Mouse (Mus musculus) heart, embryonic 13.5 days (tissue): ENCODE data around the gene Pitpnb. TPM values are rescaled to one million over a fixed set of nuclear protein-coding genes. Genes with fewer than 3 reads are reported as not detected.
A peak's percentile ranks its signal among the peaks of the same experiment; 100 is the strongest.

Source experiments
- ATAC-seq: fragments of 200-750 bp; cut with Nextera tagmentation; 2 replicates; pipeline ENCODE4 v1.8.0; 2017; ENCODE audit warnings: moderate TSS enrichment; ENCODE audit not compliant: insufficient number of reproducible peaks, low FRiP score, low TSS enrichment; ENCODE audit errors: extremely low read depth
- H3K27ac ChIP-seq: fragments of 300-500 bp; sonication (generic); replicated peaks from 2 replicates; pipeline ENCODE4 v1.5.1; 2015; ENCODE audit warnings: moderate library complexity, mild to moderate bottlenecking, inconsistent platforms
- H3K27me3 ChIP-seq: fragments of 300-500 bp; sonication (generic); replicated peaks from 2 replicates; pipeline ENCODE4 v1.6.1; 2015; ENCODE audit warnings: mild to moderate bottlenecking, inconsistent platforms
- H3K36me3 ChIP-seq: fragments of 300-500 bp; sonication (generic); 2 replicates; pipeline ENCODE4 v1.6.1; 2015; ENCODE audit warnings: mild to moderate bottlenecking, inconsistent platforms
- H3K4me1 ChIP-seq: fragments of 300-500 bp; sonication (generic); 2 replicates; pipeline ENCODE4 v1.6.1; 2015; ENCODE audit warnings: inconsistent platforms
- H3K4me2 ChIP-seq: fragments of 300-500 bp; sonication (generic); 2 replicates; pipeline ENCODE4 v1.6.1; 2015; ENCODE audit warnings: inconsistent platforms, mild to moderate bottlenecking, moderate library complexity
- H3K4me3 ChIP-seq: fragments of 300-500 bp; sonication (generic); 2 replicates; pipeline ENCODE4 v1.5.1; 2015; ENCODE audit warnings: moderate library complexity, mild to moderate bottlenecking, inconsistent platforms
- H3K9ac ChIP-seq: fragments of 300-500 bp; sonication (generic); 2 replicates; pipeline ENCODE4 v1.6.1; 2015; ENCODE audit warnings: inconsistent platforms, mild to moderate bottlenecking, moderate library complexity
- H3K9me3 ChIP-seq: fragments of 300-500 bp; sonication (generic); 2 replicates; pipeline ENCODE4 v1.6.1; 2016; ENCODE audit warnings: inconsistent platforms
- WGBS: fragments of 180-500 bp; shearing (Covaris S2); methylation state at CpG from one replicate; pipeline ENCODE4 v1.1.7; 2015; ENCODE audit warnings: mixed read lengths; 5-methylcytosine and 5-hydroxymethylcytosine counted together
- polyA plus RNA-seq: library from polyadenylated mRNA; unstranded; fragments of >200 nt; fragmentation: Nextera tagmentation; extraction: Ambion mirVana; gene quantifications from 2 replicates; pipeline ENCODE4 v1.2.1, GENCODE M21; 2015

Gene Pitpnb
- polyA plus RNA-seq, 1 experiment from 2014 or later = 72.8 TPM

- Histone ChIP-seq H3K9me3 (no peaks in the 10 kb centered on the region), H3K27ac (no peak overlapping the region), H3K4me1 (peaks cover 41% of the 10 kb centered on the region), H3K36me3 (no peaks in the 10 kb centered on the region), H3K9ac (no peak overlapping the region), H3K4me2 (no peak overlapping the region), H3K4me3 (no peak overlapping the region), H3K27me3 (peaks cover 37% of the 10 kb centered on the region)
- ATAC-seq = no peak
- WGBS = 50% methylated on average over 4 of the region's 4 CpGs
Observed at GRCm38 (mm10) chr5:111399271-111399670, 68.7 kb downstream of the Pitpnb start.

DNA sequence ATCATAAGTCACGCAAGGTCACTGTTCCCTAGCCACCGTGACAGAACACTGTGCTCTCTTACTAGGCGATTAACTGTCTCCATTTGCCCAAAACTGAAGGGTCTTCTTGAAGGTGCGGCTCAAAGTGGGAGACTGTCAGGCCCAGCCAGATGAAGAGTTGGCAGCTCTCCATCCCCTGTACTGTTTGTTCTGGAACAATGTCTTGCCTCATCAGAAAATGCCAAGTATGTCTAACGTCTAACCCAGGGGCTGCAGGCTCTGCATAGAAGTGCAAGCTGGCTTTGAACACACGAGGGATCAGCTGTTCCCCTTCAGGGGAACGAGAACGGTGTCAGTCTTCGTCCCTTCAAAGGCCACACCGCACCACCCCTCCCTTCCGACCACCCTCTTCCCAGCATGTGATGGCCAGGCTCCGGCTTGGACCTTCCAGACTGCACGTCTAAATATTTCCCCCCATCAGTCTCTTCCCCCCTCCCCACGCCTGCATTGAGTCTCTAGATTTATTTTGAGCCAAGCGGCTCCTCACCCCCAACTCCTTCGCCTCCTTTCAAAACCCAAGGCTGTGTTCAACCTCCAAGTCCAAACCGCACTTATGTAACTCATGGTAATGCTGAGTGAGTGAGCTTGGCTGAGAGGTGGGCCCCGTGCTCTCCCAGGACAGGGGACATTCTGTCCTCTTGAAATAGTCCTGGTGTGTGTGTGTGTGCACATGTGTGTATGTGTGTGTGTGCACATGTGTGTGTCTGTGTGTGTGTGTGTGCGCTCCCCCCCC is 71.5 kb downstream of the Pitpnb start:
- no peak for ATAC-seq
- H3K27me3 ChIP-seq = peaks cover 42% of the 10 kb centered on the region

DNA sequence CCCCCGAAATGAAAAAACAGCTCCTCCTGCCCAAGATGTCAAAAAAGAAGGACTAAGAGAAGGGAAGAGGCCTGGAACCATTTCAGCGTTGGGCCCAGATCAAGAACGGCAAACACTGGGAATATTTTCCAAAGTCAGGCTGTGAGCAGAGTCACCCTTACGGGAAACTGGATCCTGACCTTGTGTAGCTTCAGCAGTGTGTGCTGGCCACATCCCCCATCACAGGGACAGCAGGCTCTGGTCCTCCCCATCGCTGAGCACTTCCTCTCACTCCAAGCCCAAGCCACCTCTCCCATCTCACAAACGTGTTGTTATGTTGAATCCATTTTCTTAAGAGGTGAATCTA is 72.1 kb downstream of the Pitpnb start:
- H3K9ac ChIP-seq = no peak overlapping the region
- no peaks in the 10 kb centered on the region for H3K9me3 ChIP-seq
- peaks cover 19% of the 10 kb centered on the region for H3K4me1 ChIP-seq
- no peaks in the 10 kb centered on the region for H3K36me3 ChIP-seq
- ATAC-seq = no peak
- 81% methylated on average over 6 of the region's 6 CpGs for WGBS
- H3K4me2 ChIP-seq = no peak overlapping the region
- peaks cover 40% of the 10 kb centered on the region for H3K27me3 ChIP-seq
- no peak overlapping the region for H3K27ac ChIP-seq
- H3K4me3 ChIP-seq = no peak overlapping the region

More for the DNA sequence above, 71.5 kb downstream of the Pitpnb start:
- Histone ChIP-seq H3K4me3 (no peak overlapping the region), H3K36me3 (no peaks in the 10 kb centered on the region), H3K4me1 (peaks cover 19% of the 10 kb centered on the region), H3K27ac (no peak overlapping the region), H3K4me2 (no peak overlapping the region), H3K9ac (no peak overlapping the region), H3K9me3 (no peaks in the 10 kb centered on the region)
- 72% methylated on average over 19 of the region's 19 CpGs for WGBS

DNA sequence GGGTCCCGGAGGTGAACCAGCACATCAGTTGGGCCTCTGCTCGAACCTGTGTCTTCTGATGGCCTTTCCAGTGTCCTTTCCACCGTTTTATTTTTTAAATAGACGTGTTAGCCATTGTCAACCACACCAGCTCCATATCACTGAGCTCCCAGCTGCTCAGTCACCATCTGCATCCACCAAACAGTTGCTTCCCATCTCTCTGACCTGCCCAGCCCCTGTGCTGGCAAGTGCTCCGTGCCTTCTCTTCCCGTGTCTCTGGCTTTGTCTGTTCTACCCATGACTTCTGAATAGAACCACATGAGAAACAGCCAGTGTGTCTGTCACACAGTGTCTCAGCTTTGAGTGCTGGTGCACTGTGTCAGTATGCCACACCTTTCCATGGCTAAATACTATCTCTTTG is 74.2 kb downstream of the Pitpnb start:
- 74% methylated on average over 6 of the region's 6 CpGs for WGBS
- Histone ChIP-seq H3K36me3 (no peaks in the 10 kb centered on the region), H3K4me1 (peaks cover 34% of the 10 kb centered on the region), H3K9ac (no peak overlapping the region), H3K27ac (no peak overlapping the region), H3K4me2 (no peak overlapping the region), H3K4me3 (no peak overlapping the region), H3K27me3 (peaks cover 30% of the 10 kb centered on the region), H3K9me3 (no peaks in the 10 kb centered on the region)
- ATAC-seq = no peak

- no peak overlapping the region for H3K4me3 ChIP-seq
- H3K27ac ChIP-seq = peak overlapping the region; percentile 77
- H3K4me1 ChIP-seq = peaks cover 31% of the 10 kb centered on the region
- ATAC-seq = no peak
- H3K4me2 ChIP-seq = peak overlapping the region; percentile 49
- WGBS = 10% methylated on average over 14 of the region's 14 CpGs
- H3K36me3 ChIP-seq = no peaks in the 10 kb centered on the region
- peaks cover 33% of the 10 kb centered on the region for H3K27me3 ChIP-seq
- peak overlapping the region; percentile 52; the same call in 1 of the 2 replicates for H3K9ac ChIP-seq
- no peaks in the 10 kb centered on the region for H3K9me3 ChIP-seq
Observed at GRCm38 (mm10) chr5:111408470-111409105, 78.0 kb downstream of the Pitpnb start.

- H3K4me1 ChIP-seq = peaks cover 38% of the 10 kb centered on the region
- 0% methylated on average over 1 of the region's 1 CpGs for WGBS
- H3K9me3 ChIP-seq = no peaks in the 10 kb centered on the region
- peaks cover 35% of the 10 kb centered on the region for H3K27me3 ChIP-seq
- no peak for ATAC-seq
- 0 out of 2 replicates have a peak overlapping the region, but pooled peaks have one; percentile 11 for H3K9ac ChIP-seq
- no peaks in the 10 kb centered on the region for H3K36me3 ChIP-seq
- peak overlapping the region; percentile 77; the same call in 1 of the 2 replicates for H3K27ac ChIP-seq
- H3K4me3 ChIP-seq = no peak overlapping the region
- H3K4me2 ChIP-seq = no peak overlapping the region
Observed at GRCm38 (mm10) chr5:111409412-111410044, 79.0 kb downstream of the Pitpnb start.

DNA sequence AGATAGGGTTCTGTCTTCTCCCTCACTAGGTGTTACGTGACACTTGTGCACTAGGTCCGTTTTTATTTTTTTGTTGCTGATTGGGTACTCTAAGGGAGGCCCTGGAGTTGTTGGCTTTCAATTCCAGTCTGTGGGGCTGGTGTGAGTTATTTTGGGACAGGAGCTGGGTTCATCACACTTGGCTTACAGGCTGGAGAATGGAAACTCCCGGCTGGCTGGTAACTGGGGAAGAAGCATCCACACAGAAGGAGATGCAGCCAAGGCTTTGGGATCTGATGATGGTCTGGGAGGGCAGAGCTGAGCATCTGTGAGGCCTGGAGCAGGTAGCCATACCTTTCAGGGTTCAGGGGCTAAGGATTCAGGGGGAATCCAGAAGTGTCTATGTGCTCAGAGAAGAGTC is 80.1 kb downstream of the Pitpnb start:
- WGBS = 47% methylated on average over 3 of the region's 3 CpGs
- no peak for ATAC-seq

DNA sequence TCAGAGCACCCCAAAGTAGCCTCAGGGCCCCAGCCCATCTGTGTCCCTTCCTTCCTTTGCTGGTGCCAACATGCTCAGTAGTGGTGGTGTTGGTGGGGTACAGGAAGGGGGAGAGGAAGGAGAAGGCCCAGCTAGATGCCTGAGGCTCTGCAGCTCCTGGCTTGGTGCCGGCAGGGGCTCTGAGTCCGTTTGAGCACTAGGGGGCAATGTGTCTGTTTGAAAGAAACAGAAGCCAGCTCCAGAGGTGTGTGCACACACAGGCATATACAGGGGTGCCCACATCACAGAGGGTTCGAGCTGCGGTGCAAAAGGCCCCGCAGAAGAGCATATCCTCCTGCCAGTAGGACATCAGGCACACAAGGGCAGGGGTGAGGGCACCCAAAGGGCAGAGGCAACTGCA is 83.6 kb downstream of the Pitpnb start:
- no peak for ATAC-seq
- Histone ChIP-seq H3K9me3 (no peaks in the 10 kb centered on the region), H3K4me3 (no peak overlapping the region), H3K4me2 (peak overlapping the region; percentile 94; the same call in 1 of the 2 replicates), H3K27ac (no peak overlapping the region), H3K27me3 (peaks cover 38% of the 10 kb centered on the region), H3K4me1 (peaks cover 50% of the 10 kb centered on the region), H3K36me3 (peaks cover 3% of the 10 kb centered on the region; the same call in 1 of the 2 replicates), H3K9ac (peak overlapping the region; percentile 65)
- 1% methylated on average over 5 of the region's 5 CpGs for whole genome bisulfite sequencing

More for the DNA sequence above, 80.1 kb downstream of the Pitpnb start:
- Histone ChIP-seq H3K36me3 (no peaks in the 10 kb centered on the region), H3K4me1 (peaks cover 48% of the 10 kb centered on the region), H3K9ac (peak overlapping the region; percentile 59; the same call in 1 of the 2 replicates), H3K27me3 (peaks cover 34% of the 10 kb centered on the region), H3K9me3 (no peaks in the 10 kb centered on the region), H3K4me2 (no peak overlapping the region), H3K4me3 (no peak overlapping the region), H3K27ac (no peak overlapping the region)

DNA sequence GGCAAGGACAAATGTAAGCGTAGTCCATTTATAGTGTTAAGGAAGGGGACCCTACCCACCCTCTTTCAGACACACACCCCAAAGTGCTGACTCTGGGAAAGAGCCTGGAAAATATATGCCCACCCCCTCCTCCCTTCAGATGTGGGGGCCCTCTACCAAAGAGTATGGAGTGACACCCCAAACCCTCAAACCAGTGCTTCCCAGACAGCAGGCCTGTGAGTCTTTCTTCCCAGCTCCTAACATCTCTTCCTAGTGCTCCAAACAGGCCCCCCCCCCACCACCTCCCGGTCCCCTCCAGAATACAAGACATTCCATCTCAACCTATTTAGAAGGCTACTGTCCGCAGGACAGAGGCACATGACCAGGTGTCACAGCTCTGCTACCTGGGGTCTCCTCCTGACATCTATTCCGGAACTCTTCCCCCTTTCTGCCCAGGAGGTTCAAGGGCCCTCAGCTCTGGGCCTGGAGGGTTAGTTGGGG is 84.2 kb downstream of the Pitpnb start:
- H3K4me2 ChIP-seq = peak overlapping the region; percentile 94
- H3K27me3 ChIP-seq = peaks cover 44% of the 10 kb centered on the region
- no peak for ATAC-seq
- H3K9me3 ChIP-seq = no peaks in the 10 kb centered on the region
- 0 out of 2 replicates have a peak overlapping the region, but pooled peaks have one; percentile 14 for H3K9ac ChIP-seq
- no peak overlapping the region for H3K27ac ChIP-seq
- no peak overlapping the region for H3K4me3 ChIP-seq
- 48% methylated on average over 4 of the region's 4 CpGs for WGBS
- peaks cover 8% of the 10 kb centered on the region for H3K36me3 ChIP-seq
- H3K4me1 ChIP-seq = peaks cover 50% of the 10 kb centered on the region

DNA sequence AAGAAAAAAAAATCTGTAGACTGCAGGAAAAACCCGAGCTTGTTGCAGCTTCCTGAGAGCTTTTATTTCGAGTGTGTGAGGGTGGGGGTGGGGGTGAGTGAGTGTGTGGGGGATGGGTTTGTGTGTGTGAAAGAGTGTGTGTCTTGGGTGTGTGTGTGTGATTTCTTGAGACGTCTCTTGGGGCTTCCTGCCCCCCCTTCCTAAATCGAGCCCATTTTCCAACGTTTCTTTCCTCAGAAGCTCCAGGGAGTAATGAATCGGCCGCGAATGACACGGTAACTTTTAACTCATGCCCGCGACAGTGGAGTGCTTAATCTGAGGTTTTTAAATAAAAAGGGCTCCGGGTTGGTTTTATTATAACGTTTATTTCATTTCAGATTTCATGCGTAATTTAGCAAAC is 85.0 kb downstream of the Pitpnb start:
- no peaks in the 10 kb centered on the region for H3K9me3 ChIP-seq
- H3K36me3 ChIP-seq = peaks cover 15% of the 10 kb centered on the region
- 4% methylated on average over 14 of the region's 14 CpGs for WGBS
- H3K27ac ChIP-seq = no peak overlapping the region
- H3K27me3 ChIP-seq = peaks cover 51% of the 10 kb centered on the region
- peak overlapping the region; percentile 92 for H3K4me3 ChIP-seq
- peaks cover 50% of the 10 kb centered on the region for H3K4me1 ChIP-seq
- H3K4me2 ChIP-seq = peak overlapping the region; percentile 94
- H3K9ac ChIP-seq = peak overlapping the region; percentile 97
- no peak for ATAC-seq

- 2% methylated on average over 13 of the region's 13 CpGs for WGBS
- Histone ChIP-seq H3K9me3 (no peaks in the 10 kb centered on the region), H3K27me3 (peaks cover 56% of the 10 kb centered on the region), H3K27ac (peak overlapping the region; percentile 88), H3K4me1 (peaks cover 51% of the 10 kb centered on the region), H3K4me3 (peak overlapping the region; percentile 92), H3K36me3 (peaks cover 20% of the 10 kb centered on the region), H3K4me2 (peak overlapping the region; percentile 94), H3K9ac (peak overlapping the region; percentile 97)
- ATAC-seq = no peak
Observed at GRCm38 (mm10) chr5:111416048-111416447, 85.5 kb downstream of the Pitpnb start.
